Mouse (Mus musculus): ENCODE results near the gene Col9a1. TPM values are rescaled to one million over a fixed set of nuclear protein-coding genes. Genes with fewer than 3 reads are reported as not detected.

Col9a1 gene
- polyA plus RNA-seq, 1 experiment = not detected

DNA sequence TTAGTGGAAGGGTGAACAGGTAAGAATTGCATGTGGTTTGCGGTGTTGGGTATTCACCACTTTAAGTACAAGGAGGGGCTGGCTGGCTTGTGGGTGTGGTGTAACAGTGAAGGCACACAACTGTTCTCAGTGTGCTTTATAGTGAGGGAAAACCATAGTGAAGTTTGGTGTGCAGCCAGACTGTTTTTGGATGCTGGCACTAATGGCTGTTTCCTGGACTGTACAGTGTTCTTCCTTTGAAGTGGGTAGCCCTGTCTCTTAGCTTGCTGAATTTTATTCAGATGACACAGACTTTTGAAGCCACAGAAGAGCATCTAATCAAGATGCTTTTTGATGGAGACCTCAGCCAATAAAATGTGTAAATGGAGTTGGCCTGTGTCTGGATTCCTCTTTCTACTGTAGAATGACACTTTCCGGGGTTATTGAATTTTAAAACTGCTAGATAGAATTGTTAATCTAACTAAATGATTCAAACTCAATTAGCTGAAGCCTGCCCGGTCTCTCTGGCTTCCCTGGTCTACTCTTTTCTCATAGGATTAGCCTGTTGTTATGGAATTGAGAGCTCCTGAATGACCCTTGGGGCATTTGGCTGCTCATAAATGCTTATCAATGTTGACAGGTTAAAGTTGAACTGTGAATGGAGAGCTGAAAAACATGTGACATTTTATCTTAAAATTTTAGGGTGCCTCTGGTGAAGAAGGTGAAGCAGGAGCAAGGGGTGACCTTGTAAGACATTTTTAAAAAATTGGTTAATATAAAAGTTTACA, 54.3 kb downstream of the Col9a1 start:
- TF ChIP-seq FLI1 (IDR thresholded peaks at IDR 0.05; ENCODE audit: low read length) (no peak), GATA1 (IDR thresholded peaks at IDR 0.05; ENCODE audit: borderline replicate concordance, low read length) (no peak)
- H3K27me3 ChIP-seq (replicated peaks) = no peaks in the 10 kb centered on the region
- H3K4me1 ChIP-seq = no peaks in the 10 kb centered on the region
- H3K36me3 ChIP-seq (replicated peaks; ENCODE audit: low read length) = no peaks in the 10 kb centered on the region
- H3K9me3 ChIP-seq = no peaks in the 10 kb centered on the region
- H3K4me3 ChIP-seq (replicated peaks) = no peak overlapping the region

GRCm38 (mm10) chr1:24236330-24236729, 58.9 kb downstream of the Col9a1 start:
- Histone ChIP-seq H3K36me3 (replicated peaks; ENCODE audit: low read length) (no peaks in the 10 kb centered on the region), H3K9me3 (no peaks in the 10 kb centered on the region), H3K27me3 (replicated peaks) (no peaks in the 10 kb centered on the region), H3K4me3 (replicated peaks) (no peak overlapping the region), H3K4me1 (no peaks in the 10 kb centered on the region)
- TF ChIP-seq GATA1 (IDR thresholded peaks at IDR 0.05; ENCODE audit: borderline replicate concordance, low read length) = no peak
- no peak for TF ChIP-seq FLI1 (IDR thresholded peaks at IDR 0.05; ENCODE audit: low read length)

GRCm38 (mm10) chr1:24240039-24240691, 62.8 kb downstream of the Col9a1 start:
- H3K27me3 ChIP-seq (replicated peaks) = no peaks in the 10 kb centered on the region
- TF ChIP-seq FLI1 (IDR thresholded peaks at IDR 0.05; ENCODE audit: low read length) (no peak), GATA1 (IDR thresholded peaks at IDR 0.05; ENCODE audit: borderline replicate concordance, low read length) (no peak)
- no peaks in the 10 kb centered on the region for H3K4me1 ChIP-seq
- H3K4me3 ChIP-seq (replicated peaks) = no peak overlapping the region
- H3K36me3 ChIP-seq (replicated peaks; ENCODE audit: low read length) = no peaks in the 10 kb centered on the region
- no peaks in the 10 kb centered on the region for H3K9me3 ChIP-seq

GRCm38 (mm10) chr1:24244931-24245330, 67.5 kb downstream of the Col9a1 start:
- TF ChIP-seq GATA1 (IDR thresholded peaks at IDR 0.05; ENCODE audit: borderline replicate concordance, low read length) = no peak
- TF ChIP-seq FLI1 (IDR thresholded peaks at IDR 0.05; ENCODE audit: low read length) = no peak
- Histone ChIP-seq H3K9me3 (no peaks in the 10 kb centered on the region), H3K4me1 (no peaks in the 10 kb centered on the region), H3K36me3 (replicated peaks; ENCODE audit: low read length) (no peaks in the 10 kb centered on the region), H3K4me3 (replicated peaks) (no peak overlapping the region), H3K27me3 (replicated peaks) (no peaks in the 10 kb centered on the region)

DNA sequence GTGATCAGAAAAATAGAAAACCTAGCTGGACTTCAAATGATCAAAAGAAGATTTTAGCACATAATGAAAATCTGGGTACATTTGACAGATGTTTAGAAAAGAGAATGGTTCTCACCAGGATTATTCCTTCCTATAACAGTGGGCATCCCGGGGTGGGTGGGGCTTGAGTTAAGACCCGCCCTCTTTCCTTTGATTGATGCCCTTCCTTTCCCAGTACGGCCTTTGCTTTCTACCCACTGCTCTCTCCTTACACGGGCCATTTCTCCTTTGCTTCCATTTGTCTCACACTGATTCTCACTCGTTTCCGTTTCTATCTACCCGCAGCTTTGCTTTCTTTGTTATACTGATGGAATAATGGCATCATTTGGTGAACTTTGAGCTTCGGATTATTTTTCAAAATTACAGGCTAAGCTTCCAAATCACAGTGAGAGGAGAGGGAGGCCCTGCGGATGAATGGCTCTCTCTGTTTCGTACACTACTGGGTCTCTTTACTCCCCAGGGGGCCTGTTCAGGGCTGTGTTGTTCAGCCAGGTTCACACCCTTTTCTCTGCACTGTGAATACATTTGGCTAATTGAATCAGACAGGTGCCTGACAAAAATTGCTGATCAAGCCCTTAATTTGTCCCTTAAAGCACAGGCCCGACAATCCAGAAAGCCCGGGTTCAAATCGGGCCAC, 68.4 kb downstream of the Col9a1 start:
- TF ChIP-seq GATA1 (IDR thresholded peaks at IDR 0.05; ENCODE audit: borderline replicate concordance, low read length) (no peak), FLI1 (IDR thresholded peaks at IDR 0.05; ENCODE audit: low read length) (no peak)
- Histone ChIP-seq H3K9me3 (no peaks in the 10 kb centered on the region), H3K4me1 (no peaks in the 10 kb centered on the region), H3K4me3 (replicated peaks) (no peak overlapping the region), H3K27me3 (replicated peaks) (no peaks in the 10 kb centered on the region), H3K36me3 (replicated peaks; ENCODE audit: low read length) (no peaks in the 10 kb centered on the region)

- Histone ChIP-seq H3K4me3 (replicated peaks) (no peak overlapping the region), H3K27me3 (replicated peaks) (no peaks in the 10 kb centered on the region), H3K4me1 (no peaks in the 10 kb centered on the region), H3K9me3 (no peaks in the 10 kb centered on the region), H3K36me3 (replicated peaks; ENCODE audit: low read length) (no peaks in the 10 kb centered on the region)
- TF ChIP-seq GATA1 (IDR thresholded peaks at IDR 0.05; ENCODE audit: borderline replicate concordance, low read length) (no peak), FLI1 (IDR thresholded peaks at IDR 0.05; ENCODE audit: low read length) (no peak)
These were observed 71.1 kb downstream of the Col9a1 start for GRCm38 (mm10) chr1:24248294-24249104.

GRCm38 (mm10) chr1:24249105-24249664, 71.8 kb downstream of the Col9a1 start:
- no peaks in the 10 kb centered on the region for H3K9me3 ChIP-seq
- no peak for TF ChIP-seq GATA1 (IDR thresholded peaks at IDR 0.05; ENCODE audit: borderline replicate concordance, low read length)
- no peak for TF ChIP-seq FLI1 (IDR thresholded peaks at IDR 0.05; ENCODE audit: low read length)
- H3K27me3 ChIP-seq (replicated peaks) = no peaks in the 10 kb centered on the region
- no peaks in the 10 kb centered on the region for H3K4me1 ChIP-seq
- no peak overlapping the region for H3K4me3 ChIP-seq (replicated peaks)
- no peaks in the 10 kb centered on the region for H3K36me3 ChIP-seq (replicated peaks; ENCODE audit: low read length)

GRCm38 (mm10) chr1:24257961-24258360, 80.6 kb downstream of the Col9a1 start:
- no peaks in the 10 kb centered on the region for H3K9me3 ChIP-seq
- TF ChIP-seq GATA1 (IDR thresholded peaks at IDR 0.05; ENCODE audit: borderline replicate concordance, low read length) = no peak
- no peak for TF ChIP-seq FLI1 (IDR thresholded peaks at IDR 0.05; ENCODE audit: low read length)
- no peaks in the 10 kb centered on the region for H3K27me3 ChIP-seq (replicated peaks)
- H3K36me3 ChIP-seq (replicated peaks; ENCODE audit: low read length) = no peaks in the 10 kb centered on the region
- no peaks in the 10 kb centered on the region for H3K4me1 ChIP-seq
- no peak overlapping the region for H3K4me3 ChIP-seq (replicated peaks)

DNA sequence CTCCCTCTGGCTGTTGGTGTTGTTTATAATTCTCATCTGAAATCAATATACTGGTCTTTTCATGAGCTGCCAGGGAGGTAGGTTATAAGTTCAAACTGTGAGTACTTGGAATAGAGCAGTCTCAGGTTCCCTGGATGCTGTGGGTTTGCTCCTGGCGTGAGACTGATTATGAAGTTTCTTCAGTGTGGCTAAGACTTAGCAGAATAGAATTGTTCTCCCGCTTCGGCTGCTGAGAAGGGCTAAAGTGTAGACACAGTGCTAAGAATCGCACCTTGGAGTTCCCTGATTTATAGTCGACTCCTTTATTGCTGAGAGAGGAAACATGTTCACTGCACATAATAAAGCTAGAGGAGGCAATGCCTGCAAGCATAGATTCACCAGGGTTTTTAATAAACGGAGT, 82.0 kb downstream of the Col9a1 start:
- Histone ChIP-seq H3K27me3 (replicated peaks) (no peaks in the 10 kb centered on the region), H3K36me3 (replicated peaks; ENCODE audit: low read length) (no peaks in the 10 kb centered on the region), H3K4me3 (replicated peaks) (no peak overlapping the region), H3K4me1 (no peaks in the 10 kb centered on the region), H3K9me3 (peaks cover 9% of the 10 kb centered on the region; the same call in 1 of the 2 replicates)
- TF ChIP-seq FLI1 (IDR thresholded peaks at IDR 0.05; ENCODE audit: low read length) (no peak), GATA1 (IDR thresholded peaks at IDR 0.05; ENCODE audit: borderline replicate concordance, low read length) (no peak)
